Mouse (Mus musculus): ENCODE measurements around the gene Gm20908.
"Not testable (repeated sequence)": the region's sequence is repeated elsewhere in the genome, so short reads cannot be mapped to it uniquely, and the experiment has no call there.

The Gm20908 gene

DNA sequence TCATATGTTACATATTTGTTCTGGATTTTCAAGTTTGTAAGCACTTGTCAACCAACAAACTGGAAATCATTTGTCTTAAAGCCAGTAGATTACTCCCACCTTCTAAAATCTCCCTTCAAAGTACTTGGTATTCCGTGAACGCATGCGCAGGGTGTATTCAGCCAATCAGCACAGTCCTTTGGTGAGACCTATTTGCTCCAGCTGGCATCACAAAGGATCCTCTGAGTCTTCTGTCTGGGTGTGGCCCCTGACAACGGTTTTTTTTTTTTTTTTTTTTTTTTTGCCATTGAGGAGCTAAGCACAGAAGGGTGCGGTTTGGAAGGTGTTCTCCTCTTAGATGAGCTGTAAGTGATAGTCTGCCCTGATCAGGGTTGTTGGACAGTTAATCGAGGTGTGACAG, at the start of gene Gm20908:
TSS of gene Gm20908 (plus strand) at position 301 of the 400 bp plus-strand sequence.
- not testable (repeated sequence) for DNase-seq (ENCODE audit: low spot score)
